Mouse (Mus musculus): ENCODE data around the gene Mapkap1. TPM values are rescaled to one million over a fixed set of nuclear protein-coding genes. Genes with fewer than 3 reads are reported as not detected.

Gene Mapkap1
- total RNA-seq (2021) = 72.1 and 77.9 TPM in 2 replicates
- long read RNA-seq, experiment 1, transcript Mapkap1-209 (12 exons, 3,111 nt) = major isoform, 66 of 123 reads
- long read RNA-seq, experiment 1, transcript Mapkap1-204 (11 exons, 1,630 nt) = minor isoform, 11 of 123 reads
- long read RNA-seq, experiment 1, partial matches to known transcripts = 4 of 123 reads
- long read RNA-seq, experiment 1, other reads (novel, unspliced or antisense) = 41 of 123 reads
- long read RNA-seq, experiment 2, transcript Mapkap1-204 (11 exons, 1,630 nt) = minor isoform, 6 of 67 reads
- long read RNA-seq, experiment 2, transcript Mapkap1-209 (12 exons, 3,111 nt) = major isoform, 35 of 67 reads
- long read RNA-seq, experiment 2, partial matches to known transcripts = 2 of 67 reads
- long read RNA-seq, experiment 2, other reads (novel, unspliced or antisense) = 23 of 67 reads

DNA sequence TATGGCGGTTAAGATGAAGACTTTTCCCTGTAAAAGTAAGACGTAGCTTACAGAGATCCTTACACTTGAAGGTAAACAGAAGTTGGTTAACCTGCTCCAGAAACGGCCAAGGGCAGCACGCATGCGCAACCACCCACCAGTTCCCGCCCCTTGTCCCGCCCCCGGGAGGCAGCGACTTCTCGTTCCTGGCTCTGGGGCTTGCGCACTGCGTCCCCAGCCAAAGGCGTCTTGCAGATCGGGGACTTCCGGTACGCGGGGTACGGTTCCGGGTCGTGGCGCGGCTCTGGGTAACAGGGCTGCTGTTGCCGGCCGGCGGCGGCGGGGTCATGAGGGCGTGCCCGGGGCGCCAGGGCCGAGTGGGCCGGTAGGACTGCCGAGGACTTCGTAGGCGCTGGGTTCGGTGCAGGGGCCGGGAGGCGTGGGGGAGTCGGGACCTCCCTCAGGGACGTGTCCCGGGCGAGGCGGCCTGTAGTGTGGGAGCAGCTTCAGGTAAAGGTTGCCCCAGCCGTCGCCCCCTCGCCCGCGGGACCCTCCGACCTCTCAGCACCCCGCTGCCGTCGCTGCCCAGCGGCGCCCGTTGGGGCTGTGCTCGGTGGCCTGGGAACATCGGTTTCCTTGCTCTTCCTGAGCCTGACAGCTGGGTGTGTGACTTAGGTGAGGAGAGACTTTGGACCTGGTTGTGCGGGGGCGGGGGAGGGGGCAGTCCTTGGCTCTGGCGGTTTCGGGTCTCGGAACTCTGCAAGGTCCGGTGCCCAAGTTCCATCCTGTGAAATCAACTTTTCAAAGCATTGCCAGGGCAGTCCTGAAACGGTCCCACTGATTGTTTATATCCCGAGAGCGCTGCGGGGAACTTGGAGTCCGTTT lies at the start of gene Mapkap1:
Mapkap1 (plus strand) TSS at position 171 of the 864 bp plus-strand sequence.
- peak; percentile 99 for DNase-seq

GRCm38 (mm10) chr2:34363678-34364077 lies 42.9 kb upstream of the Mapkap1 start:
- DNase-seq = no peak

GRCm38 (mm10) chr2:34367024-34367423 lies 39.5 kb upstream of the Mapkap1 start:
- DNase-seq = no peak

DNA sequence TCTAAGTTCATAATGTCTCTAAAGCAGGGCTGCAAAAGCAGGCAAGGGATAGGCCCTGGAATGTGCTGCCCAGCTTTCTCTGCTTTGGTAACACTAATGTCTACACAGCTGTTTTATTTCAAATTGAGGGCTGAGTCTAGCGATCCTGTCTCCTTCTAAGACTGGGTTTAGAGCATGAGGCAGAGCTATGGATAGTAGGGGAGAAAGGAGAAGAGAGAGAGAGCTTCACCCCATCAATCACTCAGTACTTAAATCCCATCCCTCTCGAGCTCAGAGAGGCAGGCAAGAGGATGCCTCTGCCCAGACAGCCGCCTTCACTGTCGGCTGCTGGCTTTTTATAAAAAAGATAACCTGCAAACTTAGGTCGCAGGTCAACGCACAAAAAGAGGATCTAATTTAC lies 38.2 kb upstream of the Mapkap1 start:
- no peak for DNase-seq

DNA sequence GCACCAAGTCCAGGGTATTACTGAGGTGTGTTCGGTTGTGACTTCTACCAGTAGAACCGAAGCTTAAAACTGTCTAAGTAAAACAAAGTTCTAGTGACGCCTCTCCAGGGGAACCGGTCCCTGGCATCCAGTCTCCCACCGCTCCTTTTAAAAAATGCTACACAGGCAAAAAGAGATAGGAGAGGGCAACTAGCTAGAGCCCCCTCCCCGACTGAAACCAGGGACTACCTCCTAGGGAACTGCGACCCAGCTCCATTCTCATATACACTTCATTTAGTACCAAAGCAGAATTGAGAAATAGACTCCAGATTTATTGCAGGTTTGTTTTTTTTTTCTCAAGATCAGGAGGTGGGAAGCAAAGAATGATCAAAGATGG lies 36.2 kb upstream of the Mapkap1 start:
- DNase-seq = peak; percentile 17

DNA sequence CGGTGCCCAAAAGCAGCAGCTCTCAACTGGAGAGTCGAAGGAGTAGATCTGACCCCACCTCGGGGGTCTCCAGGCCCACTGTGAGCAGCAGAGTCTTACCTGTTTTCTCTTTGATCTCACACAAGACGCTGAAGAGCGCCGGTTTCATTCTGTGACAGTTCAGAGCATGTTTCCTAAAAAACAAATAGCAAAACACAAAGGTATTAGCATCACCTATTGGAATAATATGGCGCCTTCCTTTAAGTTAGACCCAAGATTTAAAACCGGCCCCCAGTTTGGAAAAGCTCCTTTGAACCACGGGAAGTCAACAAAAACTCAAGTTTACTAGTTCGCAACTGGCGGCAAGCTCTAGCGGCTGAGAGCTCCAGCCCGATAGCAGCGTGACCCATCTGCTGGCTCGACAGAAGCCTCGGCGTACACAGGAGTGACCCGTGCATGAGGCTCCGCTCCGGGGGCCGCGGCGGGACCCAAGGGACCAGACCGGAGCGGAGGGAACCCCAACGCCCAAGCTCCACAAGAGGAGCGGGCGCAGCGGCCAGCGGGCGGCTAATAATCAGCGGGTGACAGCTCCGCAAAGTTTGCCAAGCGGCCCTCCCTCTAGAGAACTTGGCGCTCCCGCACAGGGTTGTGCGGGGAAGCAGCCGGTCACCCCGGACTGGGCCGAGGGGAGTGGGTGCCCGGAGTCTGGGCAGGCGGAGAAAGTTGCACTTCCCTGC lies 35.7 kb upstream of the Mapkap1 start:
- peak; percentile 64 for DNase-seq

DNA sequence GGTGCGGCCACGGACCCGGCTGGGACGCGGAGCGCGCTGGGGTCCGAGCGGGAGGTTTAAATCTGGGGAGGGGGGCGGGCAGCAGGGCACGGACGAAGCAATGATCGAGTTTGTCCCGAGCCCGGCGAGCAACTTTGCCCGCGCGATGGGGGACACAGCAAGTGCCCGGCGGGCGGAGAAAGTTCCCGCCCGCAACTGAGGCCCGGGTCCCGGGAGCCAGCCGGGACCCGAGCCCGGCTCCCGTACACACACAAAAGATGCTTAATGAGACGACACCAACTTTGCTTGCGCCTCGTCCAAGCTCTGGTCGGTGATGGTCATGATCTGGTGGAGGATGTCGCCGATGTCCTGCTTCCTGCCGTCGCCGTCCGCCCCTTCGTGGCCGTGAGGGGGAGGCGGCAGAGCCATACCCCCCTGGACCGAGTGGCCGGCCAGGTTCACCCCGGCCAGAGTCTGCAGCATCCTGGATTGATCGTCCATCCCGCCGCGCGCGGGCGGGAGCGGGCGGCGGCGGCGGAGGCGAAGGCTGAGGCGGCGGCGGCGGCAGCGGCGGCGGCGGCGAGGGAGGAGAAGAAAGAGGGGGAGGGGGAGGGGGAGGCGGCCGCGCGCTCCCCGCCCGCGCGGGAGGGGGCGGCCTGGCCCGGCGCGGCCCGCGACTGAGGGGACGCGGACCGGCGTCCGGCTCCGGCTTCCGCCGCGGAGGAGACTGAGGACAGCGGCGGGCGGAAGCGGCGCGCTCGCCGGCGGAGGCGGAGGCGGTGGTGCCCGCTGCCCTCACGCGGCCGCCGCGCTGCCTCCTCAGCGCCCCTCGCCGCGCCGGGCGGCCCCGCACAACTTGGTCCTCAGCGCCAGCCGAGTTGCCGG lies 34.9 kb upstream of the Mapkap1 start:
- peak; percentile 77 for DNase-seq

GRCm38 (mm10) chr2:34372305-34373301 lies 34.0 kb upstream of the Mapkap1 start, which contains the start of gene Pbx3:
Gene Pbx3 (minus strand): TSS chr2:34373142.
- DNase-seq = peak; percentile 99

- DNase-seq = no peak
These were observed 32.7 kb upstream of the Mapkap1 start for GRCm38 (mm10) chr2:34373886-34374285.

DNA sequence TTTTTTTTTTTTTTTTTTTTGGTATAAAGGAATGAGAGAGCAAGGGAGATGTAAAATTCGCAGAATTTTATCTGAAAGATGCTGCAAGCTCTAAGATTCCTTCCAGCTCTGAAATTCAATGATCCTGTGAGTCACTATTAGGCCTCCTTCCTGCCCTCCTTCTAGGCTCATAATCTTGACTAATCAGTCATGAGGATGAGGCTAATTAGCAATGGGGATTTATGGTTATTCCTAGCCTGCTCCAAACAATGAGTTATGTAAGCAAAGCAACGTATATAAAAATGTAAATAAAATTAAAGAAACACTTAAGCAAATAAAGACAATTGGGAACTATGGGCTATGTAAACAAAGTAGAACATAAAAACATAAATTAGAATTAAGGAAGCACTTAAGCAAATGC lies 32.2 kb upstream of the Mapkap1 start:
- no peak for DNase-seq

- no peak for DNase-seq
These were observed 27.6 kb upstream of the Mapkap1 start for GRCm38 (mm10) chr2:34378930-34379329.

- DNase-seq = no peak
These were observed 7.0 kb upstream of the Mapkap1 start for GRCm38 (mm10) chr2:34399535-34399934.

DNA sequence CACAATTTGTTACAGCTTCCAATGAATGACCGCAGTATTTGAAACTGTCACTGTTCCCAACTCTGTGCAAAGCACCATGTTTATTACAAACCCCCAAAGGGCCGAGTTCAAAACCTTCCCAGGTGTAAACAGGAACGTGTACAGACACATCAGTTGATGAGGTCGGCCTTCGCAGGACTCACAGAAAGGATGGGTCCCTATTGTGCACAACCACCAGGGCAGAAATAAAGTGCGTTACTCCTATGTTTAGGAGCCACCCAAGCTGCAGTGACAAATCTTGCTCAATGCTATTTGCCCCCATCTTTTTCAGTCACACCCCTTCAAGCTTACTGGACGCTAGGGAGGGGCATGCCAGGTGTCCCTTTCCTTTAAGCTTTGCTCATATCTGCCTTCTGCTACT lies 1.0 kb downstream of the Mapkap1 start:
- DNase-seq = no peak

DNA sequence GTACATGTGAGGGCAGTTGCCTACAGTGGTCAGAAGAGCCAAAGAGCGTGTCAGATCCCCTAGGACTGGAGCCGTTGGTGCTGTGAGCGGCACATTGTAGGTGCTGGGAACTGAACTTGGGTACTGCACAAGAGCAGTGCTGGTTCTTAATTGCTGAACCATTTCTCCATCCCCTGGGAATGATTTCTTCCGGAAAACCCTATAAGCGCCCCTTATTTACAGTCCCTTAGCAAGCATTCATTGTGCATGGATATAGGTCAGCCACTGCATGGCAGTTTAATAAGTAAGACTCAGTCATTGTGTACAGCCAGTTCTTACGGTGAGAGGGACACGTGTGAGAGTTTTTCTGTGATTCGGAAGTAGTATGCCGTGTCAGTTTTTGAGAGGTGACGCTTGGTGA lies 1.8 kb downstream of the Mapkap1 start:
- DNase-seq = no peak

DNA sequence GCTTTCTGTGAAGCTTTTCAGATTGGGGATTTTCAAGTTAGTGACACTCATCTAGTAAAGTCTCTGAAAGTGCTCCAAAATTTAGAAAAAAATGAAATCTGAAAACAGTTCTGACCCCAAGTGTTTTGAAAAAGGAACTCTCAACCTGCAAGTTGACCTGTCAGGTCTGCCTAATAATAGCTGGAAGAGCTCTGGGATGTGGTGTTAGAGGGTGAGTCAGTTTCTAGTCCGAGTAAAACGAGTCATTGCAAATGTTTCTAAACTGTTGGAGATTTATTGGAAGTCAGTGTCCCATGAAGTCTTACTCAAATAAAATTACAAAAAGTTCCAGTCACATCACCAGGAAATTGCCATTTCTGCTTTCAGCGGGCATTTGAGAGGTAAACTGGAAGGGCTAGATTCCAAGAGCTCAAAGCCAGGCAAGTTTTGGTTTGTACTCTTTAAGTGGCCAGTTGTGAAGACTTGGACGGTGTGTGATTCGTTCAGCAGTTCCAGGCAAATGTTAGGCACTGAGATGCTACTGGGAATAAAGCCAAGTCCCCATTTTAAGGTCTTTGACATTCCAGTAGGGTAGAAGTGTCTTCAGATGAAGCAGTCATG lies 3.3 kb downstream of the Mapkap1 start:
- DNase-seq = no peak

DNA sequence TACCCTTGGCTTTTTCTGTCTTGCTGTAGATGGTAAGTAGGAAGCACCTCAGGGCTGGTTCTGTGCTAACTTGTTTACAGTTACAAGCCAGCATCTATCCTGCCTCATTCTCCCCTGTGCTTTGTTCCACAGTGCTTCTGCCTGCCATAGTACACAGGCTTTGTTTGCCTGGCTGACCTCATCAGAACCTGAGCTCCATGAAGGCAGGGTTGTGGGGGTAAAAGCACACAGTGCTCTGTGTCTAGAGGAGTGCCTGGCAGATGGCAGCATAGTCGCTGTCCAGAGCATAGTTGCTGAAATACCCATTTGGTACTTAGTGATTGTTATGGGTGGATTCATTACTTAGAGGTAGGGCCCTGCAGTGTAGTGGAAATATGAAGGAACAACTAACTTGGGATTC lies 13.7 kb downstream of the Mapkap1 start:
- DNase-seq = peak; percentile 38

DNA sequence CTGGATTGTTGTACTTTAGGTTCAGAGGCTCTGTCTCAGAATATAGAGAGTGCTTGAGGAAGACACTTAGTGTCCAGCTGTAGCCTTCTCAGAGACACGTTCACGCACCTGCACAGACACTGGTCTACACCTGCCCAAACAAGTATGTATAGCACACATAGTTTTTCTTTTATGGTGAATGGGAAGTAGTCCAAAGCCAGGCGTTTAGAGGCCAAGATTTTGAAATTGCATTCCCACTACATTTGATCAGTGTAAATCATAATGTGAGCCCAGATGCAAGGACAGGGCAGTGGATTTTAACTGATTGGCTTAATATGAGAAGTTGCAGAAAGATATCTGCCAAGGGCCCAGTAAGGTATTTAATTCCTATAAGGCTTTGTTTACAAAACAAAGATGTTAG lies 17.6 kb downstream of the Mapkap1 start:
- DNase-seq = no peak

GRCm38 (mm10) chr2:34425573-34426223 lies 19.1 kb downstream of the Mapkap1 start:
- no peak for DNase-seq

DNA sequence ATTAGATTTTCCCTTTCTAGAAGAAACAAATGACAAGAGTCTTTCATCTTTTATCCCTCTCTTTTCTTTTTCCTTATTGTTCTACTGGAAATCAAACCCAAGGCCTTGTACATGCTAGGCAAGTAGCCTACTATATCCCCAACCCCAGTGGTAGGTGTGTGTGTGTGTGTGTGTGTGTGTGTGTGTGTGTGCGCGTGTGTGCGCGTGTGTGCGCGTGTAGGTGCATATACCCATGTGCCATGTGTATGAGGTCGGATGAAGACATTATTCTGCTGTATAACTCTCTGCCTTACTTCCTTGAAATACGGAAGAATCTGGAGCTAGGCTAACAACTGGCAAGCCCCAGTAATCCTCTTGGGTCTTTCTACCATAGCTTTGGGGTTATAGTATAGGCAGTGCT lies 24.1 kb downstream of the Mapkap1 start:
- DNase-seq = no peak
